Mouse (Mus musculus) spleen, adult 2 months (tissue): ENCODE measurements around the gene Elmo1. TPM values are rescaled to one million over a fixed set of nuclear protein-coding genes. Genes with fewer than 3 reads are reported as not detected.

ENCODE experiments used
- DNase-seq, 2 experiments: peaks; one replicate each; pipeline versions ENCODE4 v3.0.0 to v3.0.0-alpha.2; 2012 to 2021; ENCODE audit warnings: low spot score in 2 of 2, low read depth in 1 of 2
- H3K27ac ChIP-seq: fragments of 200-500 bp; 2 replicates; pipeline ENCODE4 v1.5.1; 2012; ENCODE audit warnings: low read length, inconsistent platforms; ENCODE audit not compliant: insufficient read depth
- H3K27me3 ChIP-seq: fragments of 200-500 bp; 2 replicates; pipeline ENCODE4 v1.6.1; 2012; ENCODE audit warnings: mild to moderate bottlenecking, moderate library complexity, low read length, inconsistent platforms; ENCODE audit not compliant: control insufficient read depth, insufficient read depth
- H3K36me3 ChIP-seq: fragments of 200-500 bp; 2 replicates; pipeline ENCODE4 v1.6.1; 2012; ENCODE audit warnings: mild to moderate bottlenecking, low read length, inconsistent platforms; ENCODE audit not compliant: control insufficient read depth, insufficient read depth
- H3K4me1 ChIP-seq: fragments of 200-500 bp; 2 replicates; pipeline ENCODE4 v1.6.1; 2011; ENCODE audit warnings: inconsistent platforms; ENCODE audit not compliant: control insufficient read depth, insufficient read depth, insufficient read length
- H3K4me3 ChIP-seq: fragments of 200-500 bp; 2 replicates; pipeline ENCODE4 v1.5.1; 2011; ENCODE audit warnings: mild to moderate bottlenecking, inconsistent platforms; ENCODE audit not compliant: insufficient read depth, insufficient read length; ENCODE audit errors: extremely low read depth
- CTCF ChIP-seq: fragments of 200-500 bp; IDR thresholded peaks from 2 replicates; pipeline ENCODE4 v1.5.1; 2011; ENCODE audit warnings: mild to moderate bottlenecking, inconsistent platforms; ENCODE audit not compliant: insufficient read depth, insufficient read length, insufficient replicate concordance; ENCODE audit errors: extremely low read depth
- POLR2A ChIP-seq: fragments of 200-500 bp; IDR thresholded peaks from 2 replicates; pipeline ENCODE4 v1.6.1; 2011; ENCODE audit warnings: low read depth, low read length, inconsistent platforms
- WGBS: fragments of 180-500 bp; shearing (Covaris S2); methylation state at CpG from one replicate; pipeline ENCODE4 v1.1.7; 2018; 5-methylcytosine and 5-hydroxymethylcytosine counted together
- polyA plus RNA-seq: library from polyadenylated mRNA; depleted of rRNA; stranded (reverse); fragments of >200 nt; gene quantifications from 2 replicates; pipeline ENCODE4 v1.2.3, GENCODE M21; 2012

The Elmo1 gene
- polyA plus RNA-seq, 1 experiment, result 33.3 TPM

DNA sequence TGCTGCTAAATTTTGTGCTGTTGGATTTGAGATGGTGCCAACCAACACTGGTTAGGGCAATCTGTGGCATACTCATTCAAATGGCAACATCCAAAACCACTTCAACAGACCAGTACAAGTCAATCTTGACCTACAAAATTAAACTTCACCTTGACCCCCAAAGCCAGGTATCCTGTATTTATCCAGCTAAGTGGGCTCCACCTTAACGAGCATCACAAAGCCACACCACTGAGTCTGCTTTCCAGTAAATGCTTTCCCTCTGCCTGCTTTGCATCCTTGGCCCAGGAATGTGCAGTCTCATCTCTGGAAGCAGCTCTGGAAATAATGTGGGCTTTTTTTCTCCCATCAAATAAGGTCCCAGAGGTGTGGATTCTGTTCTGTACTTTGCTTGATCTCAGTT lies 349.1 kb downstream of the Elmo1 start:
- Histone ChIP-seq H3K27me3 (no peaks in the 10 kb centered on the region), H3K4me1 (no peaks in the 10 kb centered on the region), H3K4me3 (no peak overlapping the region), H3K27ac (no peak overlapping the region), H3K36me3 (peaks cover 2% of the 10 kb centered on the region)
- DNase-seq, result no peak
- TF ChIP-seq POLR2A, result no peak
- TF ChIP-seq CTCF, result no peak
- WGBS, result 94% methylated on average over 1 of the region's 1 CpGs

DNA sequence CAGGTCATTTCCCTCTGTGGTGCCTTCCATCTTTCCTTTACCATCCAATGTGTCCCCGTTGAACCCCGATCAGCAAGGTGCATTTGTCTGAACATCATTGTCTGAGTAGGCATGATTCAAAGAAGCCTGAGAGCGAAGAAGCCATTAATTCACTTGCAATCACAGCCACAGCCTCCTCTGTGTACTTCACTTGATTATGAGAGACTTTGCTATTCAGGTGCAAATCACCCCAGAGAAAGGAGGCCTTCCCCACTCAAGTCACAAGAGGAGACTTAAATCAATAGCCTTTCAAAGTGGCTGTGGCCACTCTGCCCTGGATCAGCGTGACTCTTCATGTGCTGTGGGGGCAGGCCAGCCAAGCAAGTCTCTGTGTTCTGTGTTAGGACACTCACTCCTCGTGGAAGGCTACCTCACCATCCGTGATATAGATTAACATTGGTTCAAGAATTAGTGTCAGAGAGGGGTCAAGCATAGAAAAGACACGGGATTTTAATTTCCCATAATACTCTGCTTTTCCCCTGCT lies 360.5 kb downstream of the Elmo1 start:
- WGBS, result 91% methylated on average over 7 of the region's 7 CpGs
- no peak for DNase-seq

DNA sequence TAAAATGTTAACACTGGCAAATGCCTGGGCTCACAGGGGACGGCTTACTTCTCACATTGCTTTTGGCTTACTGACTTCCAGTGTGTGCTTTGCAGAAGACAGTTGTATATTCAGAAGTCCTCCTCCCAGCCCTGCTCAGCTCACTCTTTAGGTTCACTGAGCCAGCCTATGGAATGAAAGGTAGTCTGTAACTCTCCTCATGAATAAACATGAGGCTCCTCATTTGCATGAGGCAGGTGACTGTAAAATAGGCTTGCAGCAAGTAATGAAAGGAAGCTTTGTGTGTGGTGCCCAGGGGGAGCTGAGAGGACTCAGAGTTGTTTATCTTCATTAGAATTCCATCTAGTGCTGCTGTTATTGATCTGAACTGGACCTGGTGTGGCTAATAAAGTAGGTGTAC lies 364.0 kb downstream of the Elmo1 start:
- Histone ChIP-seq H3K36me3 (peaks cover 12% of the 10 kb centered on the region), H3K4me3 (no peak overlapping the region), H3K4me1 (no peaks in the 10 kb centered on the region), H3K27me3 (no peaks in the 10 kb centered on the region), H3K27ac (no peak overlapping the region)
- 100% methylated on average over 1 of the region's 1 CpGs for WGBS
- no peak for DNase-seq
- no peak for TF ChIP-seq CTCF
- TF ChIP-seq POLR2A, result no peak

More for the DNA sequence above, 360.5 kb downstream of the Elmo1 start:
- H3K27ac ChIP-seq, result no peak overlapping the region
- H3K27me3 ChIP-seq, result no peaks in the 10 kb centered on the region
- H3K4me3 ChIP-seq, result no peak overlapping the region
- no peak for TF ChIP-seq CTCF
- no peak for TF ChIP-seq POLR2A
- peaks cover 12% of the 10 kb centered on the region for H3K36me3 ChIP-seq
- H3K4me1 ChIP-seq, result no peaks in the 10 kb centered on the region

DNA sequence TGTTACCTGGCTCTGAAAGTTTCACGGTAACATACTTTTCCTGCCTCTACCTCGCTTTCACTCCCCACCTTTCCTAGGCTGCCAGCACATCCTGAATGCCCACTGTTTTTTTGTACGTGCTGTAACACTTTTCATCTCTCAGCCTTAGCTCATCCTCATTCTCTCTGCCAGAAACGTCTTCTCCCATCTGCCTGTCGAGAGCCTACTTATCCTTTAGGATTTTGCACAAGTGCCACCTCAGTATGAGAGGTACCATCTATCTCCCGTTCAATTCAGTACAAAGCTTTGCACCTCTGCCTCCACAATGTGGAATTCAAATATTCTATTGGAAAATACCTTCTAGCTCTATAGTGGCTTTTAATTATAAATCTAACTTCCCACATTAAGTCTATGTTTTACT lies 369.7 kb downstream of the Elmo1 start:
- peaks cover 7% of the 10 kb centered on the region for H3K36me3 ChIP-seq
- no peaks in the 10 kb centered on the region for H3K27me3 ChIP-seq
- no peak for DNase-seq
- WGBS, result 93% methylated on average over 6 of the region's 6 CpGs
- H3K4me3 ChIP-seq, result no peak overlapping the region
- no peaks in the 10 kb centered on the region for H3K4me1 ChIP-seq
- TF ChIP-seq POLR2A (no peak), CTCF (no peak)
- H3K27ac ChIP-seq, result no peak overlapping the region

DNA sequence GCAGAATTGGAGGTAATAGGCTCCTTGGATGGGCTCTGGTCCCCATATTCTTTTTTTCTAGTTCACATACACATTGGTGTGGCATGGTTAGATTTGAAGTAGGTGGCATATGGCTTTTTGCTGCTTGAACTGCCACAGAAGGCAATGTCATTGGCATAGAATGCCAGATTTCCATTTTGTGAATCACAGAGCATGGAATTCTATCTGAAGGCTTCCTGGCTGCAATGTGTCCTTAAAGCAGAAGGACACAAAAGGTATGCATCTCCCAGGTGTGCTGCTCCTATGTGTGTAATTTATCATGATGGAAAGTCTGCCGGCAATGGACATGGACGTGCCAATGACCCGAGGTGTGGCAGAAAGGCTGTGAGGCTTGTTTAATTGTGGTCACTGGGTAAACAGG lies 371.2 kb downstream of the Elmo1 start:
- DNase-seq, result no peak
- WGBS, result 94% methylated on average over 3 of the region's 3 CpGs
- no peak overlapping the region for H3K27ac ChIP-seq
- H3K4me3 ChIP-seq, result no peak overlapping the region
- no peaks in the 10 kb centered on the region for H3K4me1 ChIP-seq
- no peaks in the 10 kb centered on the region for H3K27me3 ChIP-seq
- peaks cover 7% of the 10 kb centered on the region for H3K36me3 ChIP-seq
- TF ChIP-seq CTCF (no peak), POLR2A (no peak)

DNA sequence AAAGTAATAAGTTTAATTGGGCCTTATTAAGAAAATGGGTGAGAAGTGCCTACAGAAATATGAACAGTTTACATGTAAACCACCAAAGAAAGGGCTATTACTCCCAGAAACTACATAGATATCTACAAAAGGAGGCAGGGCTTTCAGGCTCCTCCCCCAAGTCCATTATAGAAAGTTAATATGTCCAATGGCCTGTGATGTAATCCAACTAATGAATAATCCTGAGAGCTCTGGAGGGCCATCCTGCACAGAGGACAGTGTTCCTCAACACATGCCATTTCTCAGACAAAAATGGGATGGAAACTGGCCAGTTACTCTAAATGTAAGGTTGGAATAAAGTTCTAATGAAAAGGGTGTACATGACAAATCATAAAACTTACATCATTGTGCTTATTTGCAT lies 373.8 kb downstream of the Elmo1 start:
- Histone ChIP-seq H3K27ac (no peak overlapping the region), H3K27me3 (no peaks in the 10 kb centered on the region), H3K36me3 (peaks cover 7% of the 10 kb centered on the region), H3K4me1 (no peaks in the 10 kb centered on the region), H3K4me3 (no peak overlapping the region)
- no peak for DNase-seq
- TF ChIP-seq CTCF (no peak), POLR2A (no peak)

DNA sequence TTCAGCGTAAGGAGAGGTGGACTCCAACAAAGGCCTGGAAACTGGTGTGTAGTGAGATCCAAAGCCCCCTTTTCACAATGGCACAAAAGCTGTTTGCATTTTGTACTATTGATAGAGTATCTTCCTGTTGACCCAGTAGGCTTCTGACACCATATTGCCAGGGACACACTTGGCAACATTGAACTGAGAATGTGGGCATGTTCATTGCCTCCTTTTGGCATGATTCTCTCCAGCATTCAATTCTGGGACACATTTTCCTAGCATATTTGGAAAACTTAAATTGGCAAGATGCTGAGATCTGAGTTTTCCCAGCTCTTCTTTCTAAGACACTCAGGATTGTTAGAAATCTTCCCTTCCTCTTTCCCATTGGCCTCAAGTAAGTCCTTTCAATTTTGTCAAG lies 377.0 kb downstream of the Elmo1 start:
- no peaks in the 10 kb centered on the region for H3K27me3 ChIP-seq
- DNase-seq, result no peak
- 93% methylated on average over 1 of the region's 1 CpGs for WGBS
- TF ChIP-seq CTCF (no peak), POLR2A (no peak)
- no peaks in the 10 kb centered on the region for H3K4me1 ChIP-seq
- no peak overlapping the region for H3K27ac ChIP-seq
- peaks cover 4% of the 10 kb centered on the region; the same call in 1 of the 2 replicates for H3K36me3 ChIP-seq
- H3K4me3 ChIP-seq, result no peak overlapping the region

DNA sequence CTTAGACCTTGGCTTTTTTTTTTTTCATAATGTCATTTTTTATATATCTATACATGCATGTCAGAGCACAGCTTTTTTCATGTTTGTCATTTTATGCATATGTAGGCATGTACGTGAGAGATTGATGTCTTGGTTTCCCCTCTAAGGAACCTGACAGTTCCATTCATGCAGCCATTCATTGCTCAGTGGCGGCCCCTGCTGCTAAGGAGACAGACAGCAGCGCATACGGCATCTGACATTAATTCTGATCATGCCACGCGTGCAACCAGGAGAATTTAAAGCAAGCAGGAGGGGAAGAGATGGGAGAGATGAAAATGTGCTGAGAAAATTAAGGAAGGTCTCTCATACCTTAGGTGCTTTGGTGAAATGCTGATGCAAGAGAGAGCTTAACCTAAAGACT lies 381.3 kb downstream of the Elmo1 start:
- no peak overlapping the region for H3K4me3 ChIP-seq
- H3K36me3 ChIP-seq, result no peaks in the 10 kb centered on the region
- no peaks in the 10 kb centered on the region for H3K27me3 ChIP-seq
- no peak overlapping the region for H3K27ac ChIP-seq
- WGBS, result 43% methylated on average over 6 of the region's 6 CpGs
- DNase-seq, result peak in 1 of 2 experiments; percentile 39
- TF ChIP-seq POLR2A, result no peak
- TF ChIP-seq CTCF, result peak; percentile 68; the same call in 1 of the 2 replicates
- no peaks in the 10 kb centered on the region for H3K4me1 ChIP-seq
